Mouse (Mus musculus) bone marrow, adult 2 months (tissue): Measurements from ENCODE around the gene Trim41.

Experiments
- CTCF ChIP-seq: fragments of 200-500 bp; IDR thresholded peaks from 2 replicates; pipeline ENCODE4 v1.5.1; 2011; ENCODE audit warnings: low read length, control low read depth; ENCODE audit not compliant: control insufficient read depth, insufficient read depth
- POLR2A ChIP-seq: fragments of 200-500 bp; IDR thresholded peaks from 2 replicates; pipeline ENCODE4 v1.6.1; 2011; ENCODE audit warnings: low read depth, mild to moderate bottlenecking, control low read depth, low read length, borderline replicate concordance; ENCODE audit not compliant: control insufficient read depth

GRCm38 (mm10) chr11:48771691-48772090, 45.5 kb downstream of the Trim41 start:
- no peak for TF ChIP-seq POLR2A
- peak; percentile 79 for TF ChIP-seq CTCF
